8 mouse cellular contexts compared by ENCODE assay signal in genomic region chr1:106172931-106173371, GRCm38 (mm10). TPM values are rescaled to one million over a fixed set of nuclear protein-coding genes. Genes with fewer than 3 reads are reported as not detected.
DNase-seq lines count a peak whose midpoint lies in the region; ATAC-seq and TF ChIP-seq lines count a peak whose summit lies in the region.

No protein-coding gene starts in this region.

- H3K27me3 ChIP-seq in cerebellum, adult 2 months (ENCODE audit: control insufficient read depth, insufficient read depth, low read length), result no peaks in the 10 kb centered on the region
- no peaks in the 10 kb centered on the region for H3K27me3 ChIP-seq in forebrain, postnatal 0 days (ENCODE audit: insufficient read depth, low read length)
- no peaks in the 10 kb centered on the region for H3K27me3 ChIP-seq in intestine, embryonic 16.5 days (replicated peaks; ENCODE audit: control insufficient read depth, insufficient read depth, low read length)
- peaks cover 15% of the 10 kb centered on the region for H3K27me3 ChIP-seq in liver, embryonic 13.5 days

- TF ChIP-seq CTCF in cerebellum, adult 2 months (IDR thresholded peaks at IDR 0.05; ENCODE audit: borderline replicate concordance, insufficient read depth, low read depth, low read length), result no peak
- TF ChIP-seq CTCF in forebrain, postnatal 0 days (IDR thresholded peaks at IDR 0.05; ENCODE audit: low read depth), result no peak

- peak overlapping the region; percentile 67 for H3K4me2 ChIP-seq in forebrain, postnatal 0 days (ENCODE audit: low read depth)
- H3K4me2 ChIP-seq in intestine, embryonic 16.5 days (ENCODE audit: low read depth, low read length), result peak overlapping the region; percentile 79
- H3K4me2 ChIP-seq in liver, embryonic 13.5 days, result peak overlapping the region; percentile 95

- peak overlapping the region; percentile 44; the same call in 1 of the 2 replicates for H3K27ac ChIP-seq in cerebellum, adult 2 months (ENCODE audit: insufficient read depth, low read length)
- H3K27ac ChIP-seq in forebrain, postnatal 0 days (ENCODE audit: low read depth, low read length), result peak overlapping the region; percentile 97
- peak overlapping the region; percentile 88 for H3K27ac ChIP-seq in intestine, embryonic 16.5 days (ENCODE audit: low read length)
- H3K27ac ChIP-seq in liver, embryonic 13.5 days, result no peak overlapping the region

- peaks cover 3% of the 10 kb centered on the region; the same call in 1 of the 2 replicates for H3K4me1 ChIP-seq in cerebellum, adult 2 months (ENCODE audit: control insufficient read depth, insufficient read depth, low read length)
- peaks cover 16% of the 10 kb centered on the region for H3K4me1 ChIP-seq in forebrain, postnatal 0 days (ENCODE audit: insufficient read depth)
- peaks cover 19% of the 10 kb centered on the region for H3K4me1 ChIP-seq in intestine, embryonic 16.5 days (ENCODE audit: control insufficient read depth, insufficient read depth, low read length)
- peaks cover 30% of the 10 kb centered on the region for H3K4me1 ChIP-seq in liver, embryonic 13.5 days (replicated peaks)

- no peak for TF ChIP-seq POLR2A in cerebellum, adult 2 months (IDR thresholded peaks at IDR 0.05; ENCODE audit: borderline replicate concordance, insufficient read depth, low read length)

- no peak for ATAC-seq in forebrain, postnatal 0 days
- ATAC-seq in intestine, embryonic 16.5 days, result no peak
- no peak for ATAC-seq in liver, embryonic 13.5 days (ENCODE audit: low read depth)

- H3K9ac ChIP-seq in forebrain, postnatal 0 days, result peak overlapping the region; percentile 89
- H3K9ac ChIP-seq in intestine, embryonic 16.5 days (ENCODE audit: low read depth, low read length), result peak overlapping the region; percentile 94
- peak overlapping the region; percentile 89 for H3K9ac ChIP-seq in liver, embryonic 13.5 days

- WGBS in cerebellum, adult 2 months, result 2% methylated on average over 47 of the region's 47 CpGs
- 2% methylated on average over 47 of the region's 47 CpGs for WGBS in forebrain, postnatal 0 days
- WGBS in intestine, embryonic 16.5 days, result 1% methylated on average over 45 of the region's 47 CpGs
- 5% methylated on average over 46 of the region's 47 CpGs for WGBS in liver, embryonic 13.5 days (ENCODE audit: insufficient replicate concordance)

- DNase-seq in ovary, postnatal 10 days (ENCODE audit: low spot score), result peak; percentile 29
- DNase-seq in ovary, postnatal 14 days (ENCODE audit: low spot score), result no peak
- DNase-seq in cerebellum, adult 2 months, result peak; percentile 38 to 54
- peak; percentile 57 for DNase-seq in forebrain, postnatal 0 days
- no peak for DNase-seq in liver, embryonic 13.5 days
- DNase-seq in retina, embryonic 14.5 days (ENCODE audit: low spot score), result peak; percentile 52
- peak; percentile 26 for DNase-seq in urinary bladder, postnatal 25 days (ENCODE audit: low spot score)

- H3K9me3 ChIP-seq in forebrain, postnatal 0 days (ENCODE audit: low read length), result no peaks in the 10 kb centered on the region
- H3K9me3 ChIP-seq in intestine, embryonic 16.5 days (ENCODE audit: control insufficient read depth, low read length), result no peaks in the 10 kb centered on the region
- H3K9me3 ChIP-seq in liver, embryonic 13.5 days (replicated peaks), result no peaks in the 10 kb centered on the region

- peak overlapping the region; percentile 60 for H3K4me3 ChIP-seq in cerebellum, adult 2 months (replicated peaks; ENCODE audit: insufficient read depth, low read depth, low read length)
- peak overlapping the region; percentile 97 for H3K4me3 ChIP-seq in forebrain, postnatal 0 days (ENCODE audit: low read depth, low read length)
- H3K4me3 ChIP-seq in intestine, embryonic 16.5 days (ENCODE audit: low read length), result peak overlapping the region; percentile 91
- H3K4me3 ChIP-seq in liver, embryonic 13.5 days (replicated peaks), result peak overlapping the region; percentile 82

- H3K36me3 ChIP-seq in forebrain, postnatal 0 days (ENCODE audit: insufficient read depth), result no peaks in the 10 kb centered on the region
- H3K36me3 ChIP-seq in intestine, embryonic 16.5 days (ENCODE audit: control insufficient read depth, insufficient read depth, low read length), result no peaks in the 10 kb centered on the region
- H3K36me3 ChIP-seq in liver, embryonic 13.5 days, result no peaks in the 10 kb centered on the region

RNA-seq across cellular contexts. Expression of gene Phlpp1, which starts 1.4 kb away (rescaled TPM):
- polyA plus RNA-seq in cerebellum, adult 2 months (2012; rRNA removed), result 56.1 and 59.2 TPM in 2 replicates
- 23.5 and 32.5 TPM in 2 replicates for total RNA-seq in forebrain, postnatal 0 days (2014; rRNA removed)
- 3.6 and 5.1 TPM in 2 replicates for polyA plus RNA-seq in forebrain, postnatal 0 days (2015; fragmentation: Nextera tagmentation; extraction: Ambion mirVana)
- 2.7 and 2.9 TPM in 2 replicates for polyA plus RNA-seq in intestine, embryonic 16.5 days (2015; fragmentation: Nextera tagmentation; extraction: Ambion mirVana)
- 0.54 and 0.61 TPM in 2 replicates for polyA plus RNA-seq in liver, embryonic 13.5 days (2015; fragmentation: Nextera tagmentation; extraction: Ambion mirVana)

Comparison
In these comparisons a context has a peak if more than half of its experiments do, and no peak if none do; other contexts are left out.
1. DNase-seq: peak in ovary, postnatal 10 days (single experiment), cerebellum, adult 2 months (2 of 2), forebrain, postnatal 0 days (single experiment), retina, embryonic 14.5 days (single experiment) and urinary bladder, postnatal 25 days (single experiment); none in ovary, postnatal 14 days (single experiment) and liver, embryonic 13.5 days (single experiment).
2. Peak in every context shown above with its lines, with median percentiles within 50 percentile points of each other: H3K4me3 ChIP-seq, H3K4me2 ChIP-seq and H3K9ac ChIP-seq.